Mouse (Mus musculus): ENCODE results near the gene Aip. TPM values are rescaled to one million over a fixed set of nuclear protein-coding genes. Genes with fewer than 3 reads are reported as not detected.
A peak's percentile ranks its signal among the peaks of the same experiment; 100 is the strongest.

Aip gene
- polyA plus RNA-seq, 1 experiment = 59.8 TPM

DNA sequence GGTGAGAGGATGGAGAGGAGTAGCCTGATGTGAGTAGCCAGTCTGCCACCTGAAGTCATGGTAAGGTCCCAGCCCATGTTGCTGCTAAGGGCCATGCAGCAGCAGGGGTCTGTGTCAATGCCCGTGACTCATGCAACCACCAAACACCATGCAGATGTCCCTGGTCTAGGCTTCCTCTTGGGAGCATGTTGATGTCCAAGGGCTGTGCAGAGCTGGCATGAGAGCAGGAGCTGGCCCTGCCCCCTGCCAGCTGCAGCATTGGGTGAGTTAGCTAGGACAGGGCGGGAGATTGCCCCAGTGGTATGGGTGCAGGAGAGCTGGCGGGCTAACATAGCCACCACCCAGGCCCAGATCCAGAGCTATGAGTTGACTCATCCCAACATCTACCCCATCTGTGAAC is 35.2 kb downstream of the Aip start:
- TF ChIP-seq POLR2A (IDR thresholded peaks at IDR 0.05; ENCODE audit: low read depth, low read length) (no peak), CTCF (IDR thresholded peaks at IDR 0.05; ENCODE audit: extremely low read depth, insufficient read length, insufficient replicate concordance, low read depth, low read length) (no peak)
- Histone ChIP-seq H3K4me1 (ENCODE audit: control insufficient read depth, insufficient read depth, insufficient read length, low read length) (peaks cover 10% of the 10 kb centered on the region), H3K27me3 (ENCODE audit: control insufficient read depth, insufficient read depth, low read length) (no peaks in the 10 kb centered on the region), H3K36me3 (ENCODE audit: control insufficient read depth, insufficient read depth, low read length) (no peaks in the 10 kb centered on the region), H3K4me3 (ENCODE audit: low read depth, low read length) (no peak overlapping the region), H3K27ac (ENCODE audit: insufficient read depth, low read depth, low read length) (no peak overlapping the region)
- WGBS = 90% methylated on average over 3 of the region's 3 CpGs

DNA sequence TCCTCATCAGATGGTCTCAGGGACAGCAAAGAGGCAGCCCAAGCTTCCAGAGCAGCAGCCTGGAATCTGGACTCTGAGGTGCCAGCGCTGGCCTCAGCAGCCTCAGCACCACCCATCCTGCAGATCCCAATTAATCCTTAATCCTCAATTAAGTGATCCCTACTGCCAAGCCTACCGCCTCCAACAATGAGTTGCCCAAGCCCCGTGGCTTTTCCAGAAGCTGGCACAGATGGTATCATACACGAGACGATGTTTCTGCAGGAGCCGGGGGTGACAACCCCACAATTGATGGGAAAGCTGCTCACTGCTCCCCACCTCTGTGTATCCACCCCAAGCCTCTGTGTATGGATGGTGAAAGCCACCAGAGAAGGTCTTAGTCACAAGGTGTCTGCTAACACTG is 36.5 kb downstream of the Aip start:
- no peak overlapping the region for H3K27ac ChIP-seq (ENCODE audit: insufficient read depth, low read depth, low read length)
- 73% methylated on average over 6 of the region's 6 CpGs for WGBS
- H3K4me1 ChIP-seq (ENCODE audit: control insufficient read depth, insufficient read depth, insufficient read length, low read length) = peaks cover 8% of the 10 kb centered on the region
- no peaks in the 10 kb centered on the region for H3K36me3 ChIP-seq (ENCODE audit: control insufficient read depth, insufficient read depth, low read length)
- no peaks in the 10 kb centered on the region for H3K27me3 ChIP-seq (ENCODE audit: control insufficient read depth, insufficient read depth, low read length)
- no peak for TF ChIP-seq POLR2A (IDR thresholded peaks at IDR 0.05; ENCODE audit: low read depth, low read length)
- TF ChIP-seq CTCF (IDR thresholded peaks at IDR 0.05; ENCODE audit: extremely low read depth, insufficient read length, insufficient replicate concordance, low read depth, low read length) = no peak
- H3K4me3 ChIP-seq (ENCODE audit: low read depth, low read length) = no peak overlapping the region

GRCm38 (mm10) chr19:4088146-4088545 is 37.5 kb downstream of the Aip start:
- H3K36me3 ChIP-seq (ENCODE audit: control insufficient read depth, insufficient read depth, low read length) = no peaks in the 10 kb centered on the region
- no peak overlapping the region for H3K27ac ChIP-seq (ENCODE audit: insufficient read depth, low read depth, low read length)
- TF ChIP-seq CTCF (IDR thresholded peaks at IDR 0.05; ENCODE audit: extremely low read depth, insufficient read length, insufficient replicate concordance, low read depth, low read length) (no peak), POLR2A (IDR thresholded peaks at IDR 0.05; ENCODE audit: low read depth, low read length) (no peak)
- WGBS = 34% methylated on average over 5 of the region's 5 CpGs
- no peak overlapping the region for H3K4me3 ChIP-seq (ENCODE audit: low read depth, low read length)
- peaks cover 4% of the 10 kb centered on the region; the same call in 1 of the 2 replicates for H3K4me1 ChIP-seq (ENCODE audit: control insufficient read depth, insufficient read depth, insufficient read length, low read length)
- H3K27me3 ChIP-seq (ENCODE audit: control insufficient read depth, insufficient read depth, low read length) = no peaks in the 10 kb centered on the region

DNA sequence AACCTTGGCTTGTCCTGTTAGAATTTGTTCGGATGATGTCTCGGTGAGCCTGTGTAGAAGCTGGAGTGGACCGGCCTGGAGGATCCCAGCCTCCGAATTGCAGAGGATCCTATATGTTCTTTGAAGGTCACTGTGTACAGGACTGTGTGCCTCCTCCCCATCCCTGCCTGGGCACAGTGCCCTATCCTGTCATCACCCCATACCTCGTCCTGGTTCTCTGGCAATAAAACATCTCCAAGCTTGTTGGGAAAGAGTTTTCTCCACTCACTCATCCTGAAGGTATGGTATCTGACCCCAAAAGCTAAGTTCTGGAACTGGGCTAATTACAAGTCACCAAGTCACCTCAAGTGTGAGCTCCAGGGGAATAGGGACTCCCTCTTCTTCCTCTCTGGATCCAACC is 38.6 kb downstream of the Aip start:
- no peak overlapping the region for H3K4me3 ChIP-seq (ENCODE audit: low read depth, low read length)
- no peaks in the 10 kb centered on the region for H3K36me3 ChIP-seq (ENCODE audit: control insufficient read depth, insufficient read depth, low read length)
- no peak overlapping the region for H3K27ac ChIP-seq (ENCODE audit: insufficient read depth, low read depth, low read length)
- H3K4me1 ChIP-seq (ENCODE audit: control insufficient read depth, insufficient read depth, insufficient read length, low read length) = no peaks in the 10 kb centered on the region
- no peak for TF ChIP-seq POLR2A (IDR thresholded peaks at IDR 0.05; ENCODE audit: low read depth, low read length)
- no peak for TF ChIP-seq CTCF (IDR thresholded peaks at IDR 0.05; ENCODE audit: extremely low read depth, insufficient read length, insufficient replicate concordance, low read depth, low read length)
- H3K27me3 ChIP-seq (ENCODE audit: control insufficient read depth, insufficient read depth, low read length) = no peaks in the 10 kb centered on the region
- WGBS = 73% methylated on average over 5 of the region's 5 CpGs

GRCm38 (mm10) chr19:4086156-4086555 is 39.5 kb downstream of the Aip start:
- H3K36me3 ChIP-seq (ENCODE audit: control insufficient read depth, insufficient read depth, low read length) = no peaks in the 10 kb centered on the region
- WGBS = 91% methylated on average over 15 of the region's 15 CpGs
- no peaks in the 10 kb centered on the region for H3K4me1 ChIP-seq (ENCODE audit: control insufficient read depth, insufficient read depth, insufficient read length, low read length)
- TF ChIP-seq CTCF (IDR thresholded peaks at IDR 0.05; ENCODE audit: extremely low read depth, insufficient read length, insufficient replicate concordance, low read depth, low read length) = no peak
- no peak for TF ChIP-seq POLR2A (IDR thresholded peaks at IDR 0.05; ENCODE audit: low read depth, low read length)
- no peak overlapping the region for H3K27ac ChIP-seq (ENCODE audit: insufficient read depth, low read depth, low read length)
- H3K4me3 ChIP-seq (ENCODE audit: low read depth, low read length) = no peak overlapping the region
- no peaks in the 10 kb centered on the region for H3K27me3 ChIP-seq (ENCODE audit: control insufficient read depth, insufficient read depth, low read length)

DNA sequence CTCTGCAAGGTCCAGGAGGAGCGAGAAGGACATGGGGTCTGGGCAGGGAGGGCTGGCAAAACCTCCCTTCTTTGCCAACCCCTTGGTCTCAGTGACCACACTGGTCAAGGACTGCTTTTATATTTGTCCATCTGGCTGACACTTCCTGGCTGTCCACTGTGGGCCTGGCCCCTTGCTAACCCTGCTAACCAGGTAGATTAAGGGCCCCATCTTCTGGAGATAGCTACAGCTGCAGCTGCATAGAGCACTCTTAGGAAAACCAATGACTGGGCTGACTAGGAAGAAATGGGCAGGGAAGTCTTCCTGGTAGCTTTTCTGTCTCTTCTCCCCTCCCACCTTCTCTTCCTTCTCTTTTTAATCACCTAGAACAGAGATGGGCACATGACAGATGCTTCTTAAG is 40.7 kb downstream of the Aip start:
- H3K36me3 ChIP-seq (ENCODE audit: control insufficient read depth, insufficient read depth, low read length) = no peaks in the 10 kb centered on the region
- H3K4me1 ChIP-seq (ENCODE audit: control insufficient read depth, insufficient read depth, insufficient read length, low read length) = no peaks in the 10 kb centered on the region
- no peak for TF ChIP-seq POLR2A (IDR thresholded peaks at IDR 0.05; ENCODE audit: low read depth, low read length)
- TF ChIP-seq CTCF (IDR thresholded peaks at IDR 0.05; ENCODE audit: extremely low read depth, insufficient read length, insufficient replicate concordance, low read depth, low read length) = 0 out of 2 replicates have a peak, but pooled peaks have one; percentile 24
- 85% methylated on average over 1 of the region's 1 CpGs for WGBS
- no peak overlapping the region for H3K27ac ChIP-seq (ENCODE audit: insufficient read depth, low read depth, low read length)
- no peaks in the 10 kb centered on the region for H3K27me3 ChIP-seq (ENCODE audit: control insufficient read depth, insufficient read depth, low read length)
- no peak overlapping the region for H3K4me3 ChIP-seq (ENCODE audit: low read depth, low read length)

- no peaks in the 10 kb centered on the region for H3K36me3 ChIP-seq (ENCODE audit: control insufficient read depth, insufficient read depth, low read length)
- no peaks in the 10 kb centered on the region; the same call in 1 of the 2 replicates for H3K4me1 ChIP-seq (ENCODE audit: control insufficient read depth, insufficient read depth, insufficient read length, low read length)
- H3K27ac ChIP-seq (ENCODE audit: insufficient read depth, low read depth, low read length) = no peak overlapping the region
- H3K4me3 ChIP-seq (ENCODE audit: low read depth, low read length) = no peak overlapping the region
- TF ChIP-seq POLR2A (IDR thresholded peaks at IDR 0.05; ENCODE audit: low read depth, low read length) = no peak
- TF ChIP-seq CTCF (IDR thresholded peaks at IDR 0.05; ENCODE audit: extremely low read depth, insufficient read length, insufficient replicate concordance, low read depth, low read length) = no peak
- WGBS = 69% methylated on average over 8 of the region's 8 CpGs
- H3K27me3 ChIP-seq (ENCODE audit: control insufficient read depth, insufficient read depth, low read length) = no peaks in the 10 kb centered on the region
Observed at GRCm38 (mm10) chr19:4083826-4084225, 41.8 kb downstream of the Aip start.
